Mouse (Mus musculus): Measurements from ENCODE around the gene Cipc. TPM values are rescaled to one million over a fixed set of nuclear protein-coding genes. Genes with fewer than 3 reads are reported as not detected.

Cipc gene
- polyA plus RNA-seq, 1 experiment from 2014 or later = 23.2 TPM

DNA sequence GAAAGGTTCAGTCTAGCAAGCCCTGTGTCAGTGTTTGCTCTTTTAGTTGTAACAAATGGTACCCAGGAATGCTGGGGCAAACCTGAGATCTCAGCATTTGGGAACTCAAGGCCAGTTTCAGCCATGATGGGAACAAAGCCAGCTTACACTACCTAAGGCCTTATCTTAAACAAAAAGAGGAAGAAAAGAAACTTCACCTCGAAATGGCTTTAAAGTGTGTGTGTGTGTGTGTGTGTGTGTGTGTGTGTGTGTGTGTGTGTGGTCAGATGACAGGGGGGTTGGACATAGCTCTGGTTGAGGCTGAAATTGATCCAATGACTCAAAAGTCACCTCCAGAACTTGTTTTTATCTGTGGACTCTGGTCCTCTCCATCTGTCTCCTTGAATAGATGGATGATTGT lies 12.1 kb upstream of the Cipc start:
- Histone ChIP-seq H3K4me3 (replicated peaks) (no peak overlapping the region), H3K36me3 (no peaks in the 10 kb centered on the region), H3K4me2 (replicated peaks) (no peak overlapping the region), H3K27me3 (no peaks in the 10 kb centered on the region), H3K4me1 (peaks cover 11% of the 10 kb centered on the region; the same call in 1 of the 2 replicates), H3K9me3 (replicated peaks) (no peaks in the 10 kb centered on the region), H3K9ac (no peak overlapping the region), H3K27ac (replicated peaks) (0 out of 2 replicates have a peak overlapping the region, but pooled peaks have one; percentile 0)
- no peak for ATAC-seq (ENCODE audit: insufficient number of reproducible peaks, low FRiP score, low TSS enrichment, low read depth)
- 52% methylated on average over 1 of the region's 1 CpGs for WGBS

DNA sequence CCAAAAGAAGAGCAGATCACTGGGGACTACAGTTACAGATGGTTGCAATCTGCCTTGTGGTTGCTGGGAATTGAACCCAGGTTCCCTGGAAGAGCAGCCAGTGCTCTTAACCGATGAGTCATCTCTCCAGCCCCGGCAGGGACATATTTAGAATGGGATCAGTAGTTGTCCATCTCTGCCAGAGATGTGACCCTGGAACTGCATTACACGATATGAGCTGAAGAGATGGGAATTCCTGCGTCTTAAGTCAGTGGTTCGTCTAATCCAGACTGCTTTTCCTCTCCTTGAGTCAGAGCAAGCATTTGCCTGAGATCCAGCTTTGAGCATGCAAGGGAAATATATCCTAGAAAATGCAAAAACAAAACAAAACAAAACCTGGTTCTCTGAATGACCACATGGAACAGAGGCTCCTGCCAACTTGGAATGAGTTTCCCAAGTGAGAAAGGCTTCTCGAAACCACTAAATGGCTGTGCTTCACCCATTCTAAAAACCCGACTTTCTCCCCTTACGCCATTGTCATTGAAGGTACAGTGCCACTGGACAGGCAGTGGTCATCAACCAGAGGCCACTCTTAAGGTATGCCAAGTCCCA lies 11.1 kb upstream of the Cipc start:
- no peaks in the 10 kb centered on the region for H3K27me3 ChIP-seq
- H3K4me2 ChIP-seq (replicated peaks) = no peak overlapping the region
- WGBS = 58% methylated on average over 8 of the region's 8 CpGs
- H3K9ac ChIP-seq = no peak overlapping the region
- no peak overlapping the region for H3K4me3 ChIP-seq (replicated peaks)
- H3K27ac ChIP-seq (replicated peaks) = peak overlapping the region; percentile 0; the same call in 1 of the 2 replicates
- ATAC-seq (ENCODE audit: insufficient number of reproducible peaks, low FRiP score, low TSS enrichment, low read depth) = no peak
- H3K4me1 ChIP-seq = peaks cover 11% of the 10 kb centered on the region; the same call in 1 of the 2 replicates
- H3K36me3 ChIP-seq = no peaks in the 10 kb centered on the region
- no peaks in the 10 kb centered on the region for H3K9me3 ChIP-seq (replicated peaks)

DNA sequence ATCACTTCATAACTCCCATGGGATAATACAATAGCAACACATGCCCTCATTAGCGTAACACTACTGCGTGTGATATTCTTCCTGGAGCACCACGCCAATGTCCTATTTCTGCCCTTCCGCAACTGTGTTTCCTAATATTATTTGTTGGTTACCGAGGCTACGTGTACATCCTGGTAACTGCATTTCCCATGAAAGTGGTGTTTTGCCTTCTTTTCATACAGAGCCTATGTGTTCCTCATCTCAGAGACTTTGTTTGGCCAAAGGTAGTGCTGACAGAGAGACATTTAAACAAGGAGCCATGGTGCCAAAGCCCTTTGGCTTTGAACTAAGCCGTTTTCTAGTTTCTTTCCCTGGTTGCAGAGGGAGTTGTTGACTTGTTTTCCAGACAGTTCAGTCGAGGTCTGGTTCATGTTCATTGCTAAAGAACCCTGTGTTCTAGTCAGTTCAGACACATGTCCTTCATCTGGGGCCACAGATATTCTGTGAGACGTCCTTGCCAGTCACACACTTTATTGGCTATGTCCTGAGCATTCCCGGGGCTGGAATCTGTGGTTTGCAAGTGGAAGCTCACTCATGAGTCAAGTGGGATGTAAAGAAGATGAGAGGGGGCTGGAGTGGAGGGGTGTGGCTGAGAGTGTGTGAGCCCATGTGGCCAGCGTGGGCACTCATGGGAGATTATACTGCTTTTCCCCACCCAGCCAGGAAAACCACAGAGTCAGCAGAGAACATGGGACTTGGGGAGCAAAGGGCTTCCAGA lies 10.1 kb upstream of the Cipc start:
- Histone ChIP-seq H3K27me3 (no peaks in the 10 kb centered on the region), H3K36me3 (no peaks in the 10 kb centered on the region), H3K4me3 (replicated peaks) (no peak overlapping the region), H3K9me3 (replicated peaks) (no peaks in the 10 kb centered on the region), H3K4me1 (peaks cover 11% of the 10 kb centered on the region; the same call in 1 of the 2 replicates), H3K9ac (no peak overlapping the region), H3K4me2 (replicated peaks) (no peak overlapping the region), H3K27ac (replicated peaks) (peak overlapping the region; percentile 48; the same call in 1 of the 2 replicates)
- ATAC-seq (ENCODE audit: insufficient number of reproducible peaks, low FRiP score, low TSS enrichment, low read depth) = peak; percentile 65; the same call in 1 of the 2 replicates
- WGBS = 65% methylated on average over 11 of the region's 11 CpGs

DNA sequence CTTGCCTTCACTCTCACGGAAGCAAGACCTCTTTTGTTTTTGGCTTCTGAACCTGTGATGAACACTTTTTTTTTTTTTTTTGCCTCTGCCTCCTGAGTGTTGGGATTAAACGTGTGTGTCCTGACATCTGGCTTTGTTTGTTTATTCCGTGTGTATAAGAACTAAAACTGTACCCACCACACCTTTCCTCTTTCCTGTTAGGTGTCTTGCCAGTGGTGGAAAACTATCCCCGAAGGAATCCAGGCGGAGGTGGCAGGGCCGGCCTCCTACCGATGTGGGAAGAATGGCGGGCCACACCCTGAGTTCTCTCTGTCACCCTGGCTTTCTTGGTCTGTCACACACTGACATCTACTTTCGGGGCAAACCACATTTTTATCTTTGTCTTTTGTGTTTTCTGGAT lies 8.3 kb upstream of the Cipc start:
- Histone ChIP-seq H3K27ac (replicated peaks) (no peak overlapping the region), H3K9ac (no peak overlapping the region), H3K4me2 (replicated peaks) (no peak overlapping the region), H3K27me3 (no peaks in the 10 kb centered on the region), H3K4me3 (replicated peaks) (no peak overlapping the region), H3K4me1 (peaks cover 16% of the 10 kb centered on the region; the same call in 1 of the 2 replicates), H3K9me3 (replicated peaks) (no peaks in the 10 kb centered on the region), H3K36me3 (no peaks in the 10 kb centered on the region)
- 68% methylated on average over 9 of the region's 9 CpGs for WGBS
- no peak for ATAC-seq (ENCODE audit: insufficient number of reproducible peaks, low FRiP score, low TSS enrichment, low read depth)

DNA sequence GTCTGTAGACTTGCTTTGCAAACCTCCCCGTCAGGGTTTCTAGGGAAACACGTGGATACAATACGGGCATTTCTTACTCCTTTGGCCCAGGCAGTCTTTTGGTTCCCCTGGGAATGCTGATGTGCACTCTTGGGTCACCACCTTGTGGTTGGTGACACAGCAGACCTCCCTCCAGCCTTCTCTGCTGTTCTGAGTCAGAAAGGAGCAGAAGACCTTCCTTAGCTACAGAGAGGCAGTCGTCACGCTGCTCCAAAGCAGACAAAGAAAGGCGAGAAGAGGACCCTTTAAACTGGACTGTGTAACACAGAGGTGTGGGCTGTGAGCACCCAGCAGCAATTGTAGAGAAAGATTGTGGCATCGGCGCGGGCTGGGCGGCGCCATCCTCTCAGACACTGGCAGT lies 5.7 kb upstream of the Cipc start:
- peaks cover 23% of the 10 kb centered on the region for H3K4me1 ChIP-seq
- H3K9ac ChIP-seq = no peak overlapping the region
- H3K27ac ChIP-seq (replicated peaks) = no peak overlapping the region
- no peaks in the 10 kb centered on the region for H3K9me3 ChIP-seq (replicated peaks)
- no peak overlapping the region for H3K4me3 ChIP-seq (replicated peaks)
- WGBS = 39% methylated on average over 11 of the region's 11 CpGs
- no peaks in the 10 kb centered on the region for H3K36me3 ChIP-seq
- no peak overlapping the region for H3K4me2 ChIP-seq (replicated peaks)
- no peaks in the 10 kb centered on the region for H3K27me3 ChIP-seq
- ATAC-seq (ENCODE audit: insufficient number of reproducible peaks, low FRiP score, low TSS enrichment, low read depth) = no peak

DNA sequence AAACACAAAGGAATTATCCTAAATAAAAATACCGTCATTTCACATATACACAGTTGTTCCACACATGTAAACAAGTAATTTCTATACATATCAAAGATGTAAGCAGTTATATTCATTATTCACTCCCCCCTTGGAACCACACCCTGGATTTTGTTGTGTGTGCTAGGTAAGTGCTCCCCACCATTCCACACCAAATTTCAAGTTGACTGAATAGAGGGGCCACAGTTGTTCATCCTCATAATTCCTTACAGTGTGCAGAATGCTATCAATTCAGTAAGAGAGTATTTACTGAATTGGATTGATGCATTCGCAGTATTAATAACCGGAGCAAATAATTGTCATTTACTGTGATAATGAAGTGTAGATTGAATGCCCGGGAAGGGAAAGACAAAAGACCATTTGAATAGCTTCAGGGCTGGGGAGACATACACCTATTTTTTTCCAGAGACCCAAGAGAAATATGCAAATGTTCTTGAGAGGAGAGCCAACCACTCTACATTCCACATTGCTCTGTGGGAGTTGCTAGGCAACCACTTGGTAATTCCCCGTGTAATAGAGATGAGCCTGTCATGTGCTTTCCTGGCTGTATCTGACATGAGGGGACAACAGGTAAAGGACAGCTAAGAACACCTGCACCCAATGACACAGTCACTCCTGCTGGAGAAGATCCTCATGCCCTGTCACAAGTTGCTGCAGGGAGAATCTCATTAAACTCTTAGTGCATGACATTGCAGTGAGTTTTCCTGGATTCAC lies 4.9 kb upstream of the Cipc start:
- no peak overlapping the region for H3K4me2 ChIP-seq (replicated peaks)
- peaks cover 21% of the 10 kb centered on the region for H3K4me1 ChIP-seq
- ATAC-seq (ENCODE audit: insufficient number of reproducible peaks, low FRiP score, low TSS enrichment, low read depth) = no peak
- no peak overlapping the region for H3K4me3 ChIP-seq (replicated peaks)
- H3K9ac ChIP-seq = no peak overlapping the region
- H3K27ac ChIP-seq (replicated peaks) = no peak overlapping the region
- 39% methylated on average over 5 of the region's 5 CpGs for WGBS
- no peaks in the 10 kb centered on the region for H3K9me3 ChIP-seq (replicated peaks)
- H3K27me3 ChIP-seq = no peaks in the 10 kb centered on the region
- no peaks in the 10 kb centered on the region for H3K36me3 ChIP-seq

DNA sequence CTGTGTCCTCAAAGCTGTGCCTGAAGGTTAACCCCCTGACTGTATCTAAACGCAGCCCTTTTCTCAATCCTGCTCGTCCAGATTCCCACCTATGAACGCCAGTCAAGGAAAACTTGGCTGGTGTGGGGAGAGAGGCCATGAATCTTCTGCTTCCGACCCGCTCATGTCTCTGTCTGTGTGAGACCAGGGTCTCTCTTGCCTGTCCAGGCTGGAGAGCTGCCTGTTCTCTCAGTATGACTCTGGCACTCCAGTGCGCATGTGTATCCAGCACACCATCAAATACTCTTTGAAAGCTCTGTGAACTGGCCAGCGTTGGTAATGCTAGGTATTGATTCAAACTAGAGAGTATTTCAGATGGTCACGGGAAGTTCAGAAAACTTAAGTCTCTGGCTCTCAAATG lies 3.4 kb upstream of the Cipc start:
- ATAC-seq (ENCODE audit: insufficient number of reproducible peaks, low FRiP score, low TSS enrichment, low read depth) = no peak
- H3K9ac ChIP-seq = no peak overlapping the region
- WGBS = 90% methylated on average over 8 of the region's 8 CpGs
- peaks cover 25% of the 10 kb centered on the region for H3K4me1 ChIP-seq
- H3K9me3 ChIP-seq (replicated peaks) = no peaks in the 10 kb centered on the region
- no peaks in the 10 kb centered on the region for H3K36me3 ChIP-seq
- no peaks in the 10 kb centered on the region for H3K27me3 ChIP-seq
- no peak overlapping the region for H3K27ac ChIP-seq (replicated peaks)
- H3K4me3 ChIP-seq (replicated peaks) = no peak overlapping the region
- no peak overlapping the region for H3K4me2 ChIP-seq (replicated peaks)

DNA sequence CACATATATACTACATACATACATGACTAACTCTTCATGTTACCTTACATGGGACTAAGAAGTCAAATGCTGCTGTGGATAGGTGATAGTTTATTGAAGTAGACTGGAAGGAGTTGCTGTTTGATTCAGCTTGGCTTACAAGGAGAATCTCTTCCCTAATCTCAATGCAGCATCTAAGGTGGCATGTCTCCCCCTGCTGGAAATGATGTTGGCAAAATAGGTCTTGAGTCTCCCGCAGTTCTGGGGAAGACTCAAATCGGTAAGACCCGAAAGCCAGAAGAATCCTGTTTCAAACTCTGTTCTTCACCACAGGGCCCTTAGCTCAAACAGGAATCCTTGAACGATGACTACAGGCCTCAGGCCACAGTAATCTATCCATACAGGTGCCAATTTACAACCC lies 1.7 kb upstream of the Cipc start:
- Histone ChIP-seq H3K27me3 (no peaks in the 10 kb centered on the region), H3K9ac (no peak overlapping the region), H3K4me2 (replicated peaks) (no peak overlapping the region), H3K27ac (replicated peaks) (no peak overlapping the region), H3K4me3 (replicated peaks) (no peak overlapping the region), H3K4me1 (peaks cover 40% of the 10 kb centered on the region), H3K9me3 (replicated peaks) (no peaks in the 10 kb centered on the region), H3K36me3 (no peaks in the 10 kb centered on the region)
- WGBS = 1% methylated on average over 4 of the region's 4 CpGs
- ATAC-seq (ENCODE audit: insufficient number of reproducible peaks, low FRiP score, low TSS enrichment, low read depth) = no peak

DNA sequence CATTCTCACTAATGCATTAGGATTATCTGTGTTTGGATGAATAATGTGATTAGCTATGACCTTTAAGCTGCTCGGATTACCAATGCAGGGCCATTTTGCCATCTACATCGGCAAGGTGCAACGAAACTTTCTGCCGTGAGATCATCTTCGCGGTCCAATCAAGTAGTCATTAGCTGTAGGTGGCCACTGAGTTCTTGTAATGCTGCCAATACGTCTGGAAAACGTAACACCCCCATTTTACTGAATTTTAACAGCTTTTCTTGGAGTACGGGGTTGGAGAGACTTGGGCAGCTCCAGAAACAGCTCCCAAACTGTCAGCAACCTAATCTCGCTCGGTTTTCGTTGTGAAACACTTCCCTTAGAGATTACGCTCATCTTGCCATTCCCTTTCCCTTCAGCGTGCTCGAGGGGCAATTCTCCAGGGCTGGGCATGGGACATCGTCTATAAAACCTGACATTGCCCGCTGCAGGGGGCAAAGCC lies 502 bp upstream of the Cipc start:
- no peak for ATAC-seq (ENCODE audit: insufficient number of reproducible peaks, low FRiP score, low TSS enrichment, low read depth)
- H3K4me1 ChIP-seq = peaks cover 44% of the 10 kb centered on the region
- under 1% methylated on average over 17 of the region's 17 CpGs for WGBS

DNA sequence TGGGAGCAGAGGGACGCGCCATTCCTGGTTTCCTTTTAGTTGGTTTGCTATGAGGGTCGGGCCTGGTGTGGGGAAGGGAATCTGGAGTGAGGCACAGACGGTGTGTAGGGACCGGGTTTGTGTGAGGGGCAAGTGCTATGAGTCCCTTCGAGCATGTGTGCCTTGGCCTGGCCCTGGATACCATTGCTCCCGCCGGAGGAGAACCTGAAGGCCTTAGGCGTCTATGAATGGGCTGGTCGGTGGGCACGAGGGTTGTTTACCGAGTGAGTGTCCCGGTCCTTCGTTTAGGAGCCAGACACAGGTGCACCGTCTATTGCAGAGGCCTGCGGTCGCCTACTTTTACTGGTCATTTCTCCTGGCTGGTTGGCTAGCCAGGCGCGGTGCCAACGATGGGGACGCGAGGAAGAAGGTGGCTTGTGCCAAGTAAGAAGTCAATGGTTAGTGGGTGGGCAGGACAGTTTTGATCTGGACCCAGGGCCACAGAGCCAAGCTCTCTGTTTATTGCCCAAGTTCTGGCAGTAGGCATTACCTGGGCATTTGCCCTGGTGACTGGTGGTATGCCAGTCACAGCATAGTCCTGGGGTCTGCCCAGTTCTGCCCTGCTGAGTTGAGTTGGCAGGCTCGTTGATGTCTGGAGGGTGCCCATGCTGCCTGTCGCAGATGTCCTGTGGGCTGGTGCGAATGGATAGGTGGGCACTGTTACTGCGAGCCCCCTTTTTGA lies 998 bp downstream of the Cipc start:
- peaks cover 36% of the 10 kb centered on the region for H3K4me1 ChIP-seq
- 19% methylated on average over 26 of the region's 26 CpGs for WGBS
- H3K9ac ChIP-seq = peak overlapping the region; percentile 80
- H3K4me2 ChIP-seq (replicated peaks) = peak overlapping the region; percentile 68
- H3K27me3 ChIP-seq = no peaks in the 10 kb centered on the region
- H3K27ac ChIP-seq (replicated peaks) = peak overlapping the region; percentile 99
- peak overlapping the region; percentile 79 for H3K4me3 ChIP-seq (replicated peaks)
- H3K9me3 ChIP-seq (replicated peaks) = no peaks in the 10 kb centered on the region
- no peak; the same call in 1 of the 2 replicates for ATAC-seq (ENCODE audit: insufficient number of reproducible peaks, low FRiP score, low TSS enrichment, low read depth)
- peaks cover 3% of the 10 kb centered on the region for H3K36me3 ChIP-seq

More for the DNA sequence above, 502 bp upstream of the Cipc start:
- Histone ChIP-seq H3K4me3 (replicated peaks) (peak overlapping the region; percentile 79), H3K27me3 (no peaks in the 10 kb centered on the region), H3K36me3 (no peaks in the 10 kb centered on the region), H3K4me2 (replicated peaks) (peak overlapping the region; percentile 68), H3K27ac (replicated peaks) (peak overlapping the region; percentile 99), H3K9ac (peak overlapping the region; percentile 80), H3K9me3 (replicated peaks) (no peaks in the 10 kb centered on the region)

Data from embryonic facial prominence, embryonic 15.5 days (tissue).